Comparison of ENCODE assay signal across 15 mouse cellular contexts in genomic region chr4:58927661-58928060, GRCm38 (mm10). TPM values are rescaled to one million over a fixed set of nuclear protein-coding genes. Genes with fewer than 3 reads are reported as not detected.
DNase-seq lines count a peak whose midpoint lies in the region; ATAC-seq and TF ChIP-seq lines count a peak whose summit lies in the region.
"Had no signal": no experiment of that assay in that cellular context is flagged by ENCODE, and none has a peak within 500 bp of the region (broad histone marks: within the 10 kb centered on the region; RNA-seq: fewer than 3 reads in every experiment).

No protein-coding gene starts in this region.

- in situ Hi-C loops in CH12.LX (cut with MboI; ENCODE audit: low pct_ligation_motif_present, low pct_unique_long_range_greater_than_20kb, low sequenced_read_pairs): no loop called here

- no peaks in the 10 kb centered on the region for H3K4me1 ChIP-seq in CH12.LX (ENCODE audit: control insufficient read depth in 1 of 2, insufficient read depth in 2 of 2)
- H3K4me1 ChIP-seq: embryonic facial prominence, embryonic 15.5 days; limb, embryonic 13.5 days had no signal

- no peak overlapping the region for H3K4me3 ChIP-seq in layer of hippocampus, adult 2 months
- H3K4me3 ChIP-seq in CH12.LX (replicated peaks in 1 of 3; ENCODE audit: low read depth in 2 of 3, low read length in 2 of 3, poor library complexity in 1 of 3): no peak overlapping the region
- H3K4me3 ChIP-seq: embryonic facial prominence, embryonic 15.5 days; limb, embryonic 13.5 days had no signal

- dilution Hi-C loops in CH12.LX (cut with MboI; ENCODE audit: extremely low pct_ligation_motif_present, extremely low pct_unique_long_range_greater_than_20kb, low sequenced_read_pairs): no loop called here

- H3K36me3 ChIP-seq in CH12.LX (replicated peaks in 1 of 2; ENCODE audit: control insufficient read depth in 1 of 2, insufficient read depth in 1 of 2, low read length in 1 of 2): no peaks in the 10 kb centered on the region
- H3K36me3 ChIP-seq: embryonic facial prominence, embryonic 15.5 days; limb, embryonic 13.5 days had no signal

- no peak overlapping the region for H3K4me2 ChIP-seq in CH12.LX (ENCODE audit: insufficient read depth, low read depth, poor library complexity, severe bottlenecking)
- H3K4me2 ChIP-seq: embryonic facial prominence, embryonic 15.5 days; limb, embryonic 13.5 days had no signal

- peak; percentile 53 for TF ChIP-seq CTCF in layer of hippocampus, adult 2 months (conservative IDR thresholded peaks at IDR 0.05)
- TF ChIP-seq CTCF in CH12.LX (conservative IDR thresholded peaks at IDR 0.05 in 1 of 2, IDR thresholded peaks at IDR 0.05 in 1 of 2; ENCODE audit: low read depth in 2 of 2, low read length in 2 of 2): peak; percentile 37 to 43; a peak in 3 of 4 replicates
- peak; percentile 26; the same call in 1 of the 2 replicates for TF ChIP-seq CTCF in brain, embryonic 14.5 days (IDR thresholded peaks at IDR 0.05; ENCODE audit: borderline replicate concordance, extremely low read depth, insufficient read depth, insufficient read length)

- no peaks in the 10 kb centered on the region for H3K27me3 ChIP-seq in CH12.LX (replicated peaks)
- H3K27me3 ChIP-seq: embryonic facial prominence, embryonic 15.5 days; limb, embryonic 13.5 days had no signal

- no peaks in the 10 kb centered on the region for H3K9me3 ChIP-seq in CH12.LX (replicated peaks; ENCODE audit: low read length)
- H3K9me3 ChIP-seq: embryonic facial prominence, embryonic 15.5 days had no signal

- peak; percentile 30 for DNase-seq in CD4-positive, CD25-positive, alpha-beta regulatory T cell, adult 2 months (ENCODE audit: low read depth, low spot score)
- no peak for DNase-seq in layer of hippocampus, adult 2 months (ENCODE audit: low spot score in 2 of 2)
- DNase-seq in layer of hippocampus, adult 11-12 months (ENCODE audit: low spot score): no peak
- DNase-seq in CH12.LX (ENCODE audit: extremely low read depth): peak; percentile 22
- no peak for DNase-seq in brain, embryonic 14.5 days (ENCODE audit: low read depth)
- DNase-seq in neural tube, embryonic 10.5 days (ENCODE audit: extremely low spot score, low spot score): no peak
- DNase-seq: cerebellum, postnatal 25 days; heart, adult 18-20 months; spleen, adult 18-20 months had no signal

- TF ChIP-seq RAD21 in CH12.LX (IDR thresholded peaks at IDR 0.05; ENCODE audit: low read depth, low read length): peak; percentile 27

- no peak for ATAC-seq in CD4-positive, CD25-positive, alpha-beta regulatory T cell, adult 4 months
- ATAC-seq in megakaryocyte, adult 5-6 weeks (ENCODE audit: poor library complexity, severe bottlenecking): no peak
- ATAC-seq: forebrain, embryonic 16.5 days had no signal

- no peak for TF ChIP-seq POLR2A in CH12.LX (IDR thresholded peaks at IDR 0.05; ENCODE audit: low read depth, low read length)
- no peak for TF ChIP-seq POLR2A in brain, embryonic 14.5 days (IDR thresholded peaks at IDR 0.05; ENCODE audit: borderline replicate concordance, extremely low read depth, insufficient read depth, insufficient read length, poor library complexity, severe bottlenecking)

- no peak overlapping the region for H3K27ac ChIP-seq in layer of hippocampus, adult 2 months
- H3K27ac ChIP-seq in CH12.LX (ENCODE audit: insufficient read depth, low read depth): no peak overlapping the region
- H3K27ac ChIP-seq: embryonic facial prominence, embryonic 15.5 days; limb, embryonic 13.5 days had no signal

- no peak for TF ChIP-seq EP300 in CH12.LX (IDR thresholded peaks at IDR 0.05; ENCODE audit: low read length)

- no peak overlapping the region for H3K9ac ChIP-seq in CH12.LX (ENCODE audit: insufficient read depth, low read depth)
- H3K9ac ChIP-seq: embryonic facial prominence, embryonic 15.5 days; limb, embryonic 13.5 days had no signal

- H3K79me2 ChIP-seq in CH12.LX (replicated peaks; ENCODE audit: control insufficient read depth, extremely low read depth, insufficient read depth, poor library complexity, severe bottlenecking): no peaks in the 10 kb centered on the region

TF ChIP-seq in CH12.LX, 34 proteins besides CTCF, POLR2A, EP300 and RAD21:
- no peak for TF ChIP-seq TBP (conservative IDR thresholded peaks at IDR 0.05; ENCODE audit: low read depth, low read length)
- TF ChIP-seq NELFE (IDR thresholded peaks at IDR 0.05; ENCODE audit: low read depth, low read length): no peak
- TF ChIP-seq JUND (conservative IDR thresholded peaks at IDR 0.05; ENCODE audit: low read depth, low read length): no peak
- 0 out of 2 replicates have a peak, but pooled peaks have one; percentile 21 for TF ChIP-seq MYC (IDR thresholded peaks at IDR 0.05; ENCODE audit: low read depth, low read length)

RNA-seq across cellular contexts. Expression of gene Ecpas, which starts 15.1 kb away (rescaled TPM):
- 10 to 100 TPM; 26.6 to 29.8 TPM for polyA plus RNA-seq in CD4-positive, CD25-positive, alpha-beta regulatory T cell, adult 4 months (2017; shearing (Covaris generic))
- 100 to 1,000 TPM; 117 to 120 TPM for total RNA-seq in layer of hippocampus, adult 2 months (2021)
- total RNA-seq in CH12.LX (2012; rRNA removed) (44.2 and 45.2 TPM in 2 replicates), CH12.LX (2014; rRNA removed) (44.2 and 47.5 TPM in 2 replicates)
- 66.5 and 67.4 TPM in 2 replicates for polyA plus RNA-seq in CH12.LX (2012; ENCODE audit: insufficient read length, low read depth)
- 21.4 and 32.2 TPM in 2 replicates for polyA plus RNA-seq in brain, embryonic 14.5 days (2012; rRNA removed)
- 48.3 and 76.1 TPM in 2 replicates for total RNA-seq in megakaryocyte, adult 5-6 weeks (2015)
- 42.4 and 43.3 TPM in 2 replicates for total RNA-seq in megakaryocyte, adult 5-6 weeks (2017)

RNA-seq across cellular contexts. Expression of gene Zkscan16, which starts 15.8 kb away (rescaled TPM):
- polyA plus RNA-seq in CD4-positive, CD25-positive, alpha-beta regulatory T cell, adult 4 months (2017; shearing (Covaris generic)): not detected
- total RNA-seq in layer of hippocampus, adult 2 months (2021): 10 to 100 TPM; 51.3 to 53.1 TPM
- total RNA-seq in CH12.LX (2012; rRNA removed) (not detected in 2 replicates), CH12.LX (2014; rRNA removed) (not detected in 2 replicates)
- not detected in 2 replicates for polyA plus RNA-seq in CH12.LX (2012; ENCODE audit: insufficient read length, low read depth)
- 2.0 and 3.2 TPM in 2 replicates for polyA plus RNA-seq in brain, embryonic 14.5 days (2012; rRNA removed)
- total RNA-seq in megakaryocyte, adult 5-6 weeks (2015): not detected in 2 replicates
- total RNA-seq in megakaryocyte, adult 5-6 weeks (2017): not detected in 2 replicates
- total RNA-seq: hematopoietic stem cell, adult 5-6 weeks had no signal

RNA-seq across cellular contexts. Expression of gene Ptgr1, which starts 59.3 kb away (rescaled TPM):
- polyA plus RNA-seq in CD4-positive, CD25-positive, alpha-beta regulatory T cell, adult 4 months (2017; shearing (Covaris generic)): under 1 TPM; 0.19 to 0.70 TPM
- total RNA-seq in layer of hippocampus, adult 2 months (2021): 1 to 10 TPM; 3.2 to 3.3 TPM
- total RNA-seq in CH12.LX (2012; rRNA removed) (6.2 and 7.2 TPM in 2 replicates), CH12.LX (2014; rRNA removed) (2.4 and 2.9 TPM in 2 replicates)
- polyA plus RNA-seq in CH12.LX (2012; ENCODE audit: insufficient read length, low read depth): 4.0 and 4.2 TPM in 2 replicates
- polyA plus RNA-seq in brain, embryonic 14.5 days (2012; rRNA removed): 3.4 and 3.5 TPM in 2 replicates
- 33.1 and 36.4 TPM in 2 replicates for total RNA-seq in megakaryocyte, adult 5-6 weeks (2015)
- 25.7 and 29.0 TPM in 2 replicates for total RNA-seq in megakaryocyte, adult 5-6 weeks (2017)

Comparison
In these comparisons a context has a peak if more than half of its experiments do, and no peak if none do; other contexts are left out.
1. DNase-seq: peak in CD4-positive, CD25-positive, alpha-beta regulatory T cell, adult 2 months (single experiment) and CH12.LX (single experiment); none in layer of hippocampus, adult 2 months (0 of 2), layer of hippocampus, adult 11-12 months (single experiment), brain, embryonic 14.5 days (single experiment) and neural tube, embryonic 10.5 days (single experiment).
2. RNA of gene Zkscan16, which starts 15.8 kb away (total RNA-seq): 51.3 to 53.1 TPM in layer of hippocampus, adult 2 months; not detected in CH12.LX and not detected in megakaryocyte, adult 5-6 weeks; every median in the first group is over 10 times any median in the second.
3. Peak in every context shown above with its lines, with median percentiles within 50 percentile points of each other: CTCF ChIP-seq.